Mouse (Mus musculus) forebrain, embryonic 13.5 days (tissue): ENCODE results near the gene Cdca8. TPM values are rescaled to one million over a fixed set of nuclear protein-coding genes. Genes with fewer than 3 reads are reported as not detected.

ENCODE experiments used
- ATAC-seq: fragments of 200-750 bp; cut with Nextera tagmentation; 2 replicates; pipeline ENCODE4 v1.8.0; 2017
- H3K27ac ChIP-seq: fragments of 300-500 bp; sonication (generic); 2 replicates; pipeline ENCODE4 v1.5.1; 2015; ENCODE audit warnings: inconsistent platforms, mild to moderate bottlenecking, moderate library complexity
- H3K27me3 ChIP-seq: fragments of 300-500 bp; sonication (generic); 2 replicates; pipeline ENCODE4 v1.6.1; 2015; ENCODE audit warnings: mild to moderate bottlenecking, inconsistent platforms
- H3K36me3 ChIP-seq: fragments of 300-500 bp; sonication (generic); 2 replicates; pipeline ENCODE4 v1.6.1; 2015; ENCODE audit warnings: mild to moderate bottlenecking, inconsistent platforms; ENCODE audit not compliant: poor library complexity, severe bottlenecking
- H3K4me1 ChIP-seq: fragments of 300-500 bp; sonication (generic); 2 replicates; pipeline ENCODE4 v1.6.1; 2015; ENCODE audit warnings: inconsistent platforms
- H3K4me2 ChIP-seq: fragments of 300-500 bp; sonication (generic); 2 replicates; pipeline ENCODE4 v1.6.1; 2015; ENCODE audit warnings: inconsistent platforms, mild to moderate bottlenecking, moderate library complexity
- H3K4me3 ChIP-seq: fragments of 300-500 bp; sonication (generic); 2 replicates; pipeline ENCODE4 v1.5.1; 2015; ENCODE audit warnings: mild to moderate bottlenecking, inconsistent platforms
- H3K9ac ChIP-seq: fragments of 300-500 bp; sonication (generic); 2 replicates; pipeline ENCODE4 v1.6.1; 2015; ENCODE audit warnings: mild to moderate bottlenecking, inconsistent platforms
- H3K9me3 ChIP-seq: fragments of 300-500 bp; sonication (generic); replicated peaks from 2 replicates; pipeline ENCODE4 v1.6.1; 2016; ENCODE audit warnings: inconsistent platforms
- WGBS: fragments of 180-500 bp; shearing (Covaris S2); methylation state at CpG from one replicate; pipeline ENCODE4 v1.1.7; 2015; 5-methylcytosine and 5-hydroxymethylcytosine counted together
- polyA plus RNA-seq: library from polyadenylated mRNA; unstranded; fragments of >200 nt; fragmentation: Nextera tagmentation; extraction: Ambion mirVana; gene quantifications from 2 replicates; pipeline ENCODE4 v1.2.1, GENCODE M21; 2015

Gene Cdca8
- polyA plus RNA-seq, 1 experiment from 2014 or later: 179 TPM

DNA sequence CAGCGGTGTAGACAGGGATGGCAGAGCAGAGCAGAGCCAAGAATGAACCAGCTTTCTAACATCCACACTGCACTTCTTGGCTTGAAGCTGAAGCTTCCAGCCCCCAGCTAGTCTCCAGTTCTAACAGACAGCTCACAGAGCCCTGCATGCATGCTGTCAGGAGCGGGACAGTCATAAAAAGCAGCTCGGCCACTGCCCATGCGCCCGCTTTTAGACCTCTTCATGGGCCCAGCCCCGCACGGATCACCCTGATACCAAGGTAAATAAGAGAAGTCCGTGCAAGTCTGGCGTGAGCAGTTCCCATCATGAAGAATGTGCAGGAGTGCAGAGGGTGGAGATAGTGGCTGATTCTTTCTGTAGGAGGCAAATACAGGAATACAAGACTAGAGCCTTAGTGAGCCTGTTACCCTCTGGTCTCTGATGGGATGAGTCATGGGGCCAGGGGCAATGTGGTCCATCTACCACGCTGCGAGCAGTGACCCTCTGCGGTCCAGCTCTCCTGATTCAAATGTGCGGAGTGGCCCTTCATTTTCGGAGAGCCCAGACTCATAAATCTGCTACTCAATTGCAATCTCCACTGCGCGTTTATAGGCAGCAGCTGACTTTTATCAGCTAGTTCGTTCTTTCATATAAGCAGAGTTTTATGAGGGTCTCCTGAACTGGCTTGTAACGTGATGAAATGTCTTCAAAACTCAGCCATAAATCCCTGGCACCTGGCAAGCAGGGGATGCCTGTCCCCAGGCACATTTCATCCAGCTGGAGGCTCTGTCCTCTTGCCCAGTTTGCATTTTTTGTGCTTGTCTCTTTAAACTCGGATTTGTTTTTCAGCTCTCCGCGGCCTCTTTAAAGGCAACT lies 11.3 kb upstream of the Cdca8 start:
- Histone ChIP-seq H3K27me3 (no peaks in the 10 kb centered on the region), H3K27ac (no peak overlapping the region; the same call in 1 of the 2 replicates), H3K4me1 (no peaks in the 10 kb centered on the region), H3K4me2 (no peak overlapping the region), H3K4me3 (no peak overlapping the region), H3K36me3 (no peaks in the 10 kb centered on the region), H3K9ac (no peak overlapping the region), H3K9me3 (no peaks in the 10 kb centered on the region)
- ATAC-seq: no peak
- WGBS: 87% methylated on average over 21 of the region's 21 CpGs

DNA sequence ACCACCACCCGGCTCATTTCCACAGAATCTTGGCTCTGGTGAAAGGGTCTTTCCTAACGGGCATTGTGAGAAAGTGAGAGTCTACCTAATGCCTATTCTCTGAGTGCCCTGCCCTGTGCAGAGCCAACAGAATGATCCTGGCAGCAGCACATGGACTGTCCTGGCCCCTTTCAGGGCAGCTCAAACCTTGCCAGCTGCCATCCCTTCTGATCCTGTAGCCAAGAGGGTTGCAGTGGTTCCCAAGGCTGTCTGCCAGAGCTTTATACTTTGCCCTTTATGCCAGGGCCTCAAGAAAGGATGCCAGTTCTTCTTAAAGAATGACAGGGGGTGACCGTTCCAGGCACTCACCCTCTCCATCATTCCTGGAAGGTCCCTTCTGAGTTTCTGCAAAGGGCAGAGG lies 10.4 kb upstream of the Cdca8 start:
- Histone ChIP-seq H3K36me3 (no peaks in the 10 kb centered on the region), H3K4me2 (no peak overlapping the region), H3K4me1 (no peaks in the 10 kb centered on the region), H3K4me3 (no peak overlapping the region), H3K9ac (no peak overlapping the region), H3K9me3 (no peaks in the 10 kb centered on the region), H3K27me3 (no peaks in the 10 kb centered on the region), H3K27ac (no peak overlapping the region)
- WGBS: 75% methylated on average over 3 of the region's 3 CpGs
- ATAC-seq: no peak

DNA sequence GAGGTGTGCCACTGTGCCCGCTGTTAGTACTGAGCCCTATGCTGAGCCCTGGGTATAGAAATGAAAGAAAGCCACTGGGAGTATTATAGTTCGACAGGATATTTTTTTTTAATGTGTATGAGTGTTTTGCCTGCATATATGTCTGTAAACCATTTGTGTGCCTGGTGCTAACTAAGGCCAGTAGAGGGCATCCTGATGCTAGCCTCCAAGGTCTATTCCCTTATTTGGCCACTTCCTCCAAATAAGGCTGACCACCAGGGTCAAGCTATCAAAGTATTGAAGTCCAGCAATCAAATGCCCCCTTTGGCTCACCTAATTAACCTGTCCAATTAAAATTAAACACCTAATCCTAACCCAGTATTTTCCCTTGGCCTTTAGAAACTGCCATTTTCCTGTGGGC lies 5.8 kb upstream of the Cdca8 start:
- Histone ChIP-seq H3K9ac (no peak overlapping the region), H3K4me2 (no peak overlapping the region), H3K27ac (no peak overlapping the region), H3K4me1 (no peaks in the 10 kb centered on the region), H3K4me3 (no peak overlapping the region), H3K36me3 (peaks cover 27% of the 10 kb centered on the region), H3K27me3 (no peaks in the 10 kb centered on the region), H3K9me3 (no peaks in the 10 kb centered on the region)
- no peak for ATAC-seq
- 65% methylated on average over 2 of the region's 2 CpGs for WGBS

DNA sequence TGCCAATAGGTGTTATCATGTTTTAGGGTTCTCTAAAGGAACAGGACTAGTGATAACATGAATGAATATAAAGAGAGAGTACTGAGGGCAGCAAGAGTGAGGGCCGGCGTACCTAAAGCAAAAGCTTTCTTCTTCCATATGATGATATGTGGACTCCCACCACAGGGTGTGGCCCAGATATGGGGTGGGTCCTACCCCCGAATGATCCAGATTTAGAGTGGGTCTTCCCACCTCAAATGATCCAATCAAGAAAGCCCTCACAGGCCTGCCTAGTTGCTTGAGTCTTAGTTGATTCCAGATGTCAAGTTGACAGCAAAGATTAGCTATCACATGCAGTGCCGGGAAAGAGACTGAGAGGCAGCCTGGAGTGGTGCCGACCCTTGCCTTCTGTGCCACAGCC lies 4.7 kb upstream of the Cdca8 start:
- Histone ChIP-seq H3K4me3 (no peak overlapping the region), H3K36me3 (peaks cover 36% of the 10 kb centered on the region), H3K9ac (no peak overlapping the region), H3K27me3 (no peaks in the 10 kb centered on the region), H3K4me1 (no peaks in the 10 kb centered on the region), H3K27ac (no peak overlapping the region), H3K4me2 (no peak overlapping the region), H3K9me3 (no peaks in the 10 kb centered on the region)
- ATAC-seq: no peak
- WGBS: 85% methylated on average over 5 of the region's 5 CpGs

DNA sequence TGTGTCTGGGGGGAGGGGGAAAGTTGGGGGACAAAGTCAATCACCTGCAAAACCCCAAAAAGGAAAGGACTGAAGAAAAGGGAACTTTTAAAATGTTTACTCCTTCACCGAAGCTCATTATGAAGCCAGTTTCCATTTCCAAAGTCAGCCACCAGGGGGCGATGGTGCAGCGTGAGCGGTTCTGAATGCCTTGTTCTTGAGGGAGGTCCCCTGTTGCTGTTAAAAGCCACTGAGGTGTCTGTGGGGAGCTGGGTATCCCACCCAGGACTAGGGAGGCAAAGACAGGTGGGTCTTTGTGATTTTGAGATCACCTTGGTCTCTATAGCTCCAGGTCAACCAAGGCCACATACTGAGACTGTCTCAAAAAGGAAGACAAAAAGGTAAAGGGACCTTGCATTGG lies 3.9 kb upstream of the Cdca8 start:
- peaks cover 41% of the 10 kb centered on the region for H3K36me3 ChIP-seq
- no peak overlapping the region for H3K4me3 ChIP-seq
- H3K27ac ChIP-seq: no peak overlapping the region
- no peak overlapping the region for H3K4me2 ChIP-seq
- WGBS: 12% methylated on average over 4 of the region's 4 CpGs
- H3K27me3 ChIP-seq: no peaks in the 10 kb centered on the region
- ATAC-seq: no peak
- H3K9me3 ChIP-seq: no peaks in the 10 kb centered on the region
- H3K9ac ChIP-seq: no peak overlapping the region
- H3K4me1 ChIP-seq: peaks cover 5% of the 10 kb centered on the region; the same call in 1 of the 2 replicates

DNA sequence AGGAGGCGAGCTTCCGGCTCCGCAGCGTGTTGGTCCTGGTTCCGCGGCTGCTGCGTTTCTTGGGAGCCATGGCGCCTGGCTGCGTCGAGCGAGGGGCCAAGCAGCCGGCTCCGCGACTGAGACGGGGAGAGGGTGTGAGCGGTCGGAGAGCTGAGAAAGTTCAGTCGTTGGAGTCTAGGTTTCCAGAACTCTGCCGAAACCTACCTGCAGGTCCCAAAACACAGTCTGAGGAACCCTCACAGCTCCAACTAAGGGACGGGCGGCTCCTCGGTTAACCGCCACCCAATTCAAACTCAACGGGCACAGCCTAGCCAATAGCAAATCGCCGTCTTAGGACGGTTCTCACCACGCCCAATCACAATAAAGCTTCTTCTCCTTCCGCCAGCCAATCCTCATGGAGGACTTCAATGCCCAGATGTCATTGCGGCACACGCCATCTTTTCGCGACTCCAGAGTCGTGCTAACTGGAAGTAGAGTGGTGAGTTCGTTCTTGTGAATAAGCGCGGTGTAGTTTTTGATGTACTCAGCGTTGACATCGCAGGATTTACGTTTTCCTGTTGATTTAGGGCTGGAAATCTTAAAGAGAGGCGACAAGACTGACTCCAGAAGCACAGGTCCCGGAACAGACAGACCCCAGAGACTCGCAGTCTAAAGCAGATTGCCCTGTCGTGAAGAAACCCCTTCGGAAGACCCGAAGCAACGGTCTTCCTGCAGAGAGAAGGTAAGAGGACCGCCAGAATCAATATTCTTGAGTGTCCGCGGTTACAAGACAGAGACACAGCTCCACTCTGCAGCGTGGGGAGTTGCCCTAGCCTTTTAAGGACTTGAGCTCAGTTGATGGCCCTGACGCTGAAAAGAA lies 2.3 kb downstream of the Cdca8 start, which contains the start of gene 9930104L06Rik:
9930104L06Rik (plus strand) TSS at position 436 of the 859 bp plus-strand sequence.
- WGBS: under 1% methylated on average over 52 of the region's 52 CpGs
- peak within 1 kb of the TSS; percentile 85 for H3K4me2 ChIP-seq
- H3K36me3 ChIP-seq: peaks cover 29% of the 10 kb centered on the region
- H3K9me3 ChIP-seq: no peaks in the 10 kb centered on the region
- H3K4me3 ChIP-seq: peak within 1 kb of the TSS; percentile 80
- no peaks in the 10 kb centered on the region for H3K27me3 ChIP-seq
- peaks cover 27% of the 10 kb centered on the region for H3K4me1 ChIP-seq
- peak; percentile 100 for ATAC-seq
- peak within 1 kb of the TSS; percentile 81 for H3K9ac ChIP-seq
- H3K27ac ChIP-seq: no peak within 1 kb of the TSS

DNA sequence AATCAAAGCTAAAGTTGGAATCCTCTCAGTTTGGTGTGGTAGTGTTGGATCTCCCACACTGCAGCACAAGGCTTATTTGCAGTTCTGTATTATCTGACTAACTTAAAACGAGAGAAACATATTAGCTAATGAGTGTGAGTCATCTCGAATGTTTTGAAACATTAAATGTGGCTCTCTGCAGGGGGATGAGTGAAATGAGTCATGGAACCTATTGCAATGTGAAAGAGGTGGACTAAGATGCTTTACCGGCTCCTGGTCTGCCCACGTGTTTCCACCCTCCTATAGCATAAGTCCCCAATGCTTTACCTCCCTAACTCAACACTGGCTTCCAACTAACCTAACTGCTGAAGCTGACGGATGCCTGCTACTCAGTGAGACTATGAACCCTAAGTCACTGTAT lies 11.0 kb downstream of the Cdca8 start:
- no peaks in the 10 kb centered on the region for H3K27me3 ChIP-seq
- no peak overlapping the region for H3K27ac ChIP-seq
- H3K9me3 ChIP-seq: no peaks in the 10 kb centered on the region
- ATAC-seq: no peak
- H3K4me1 ChIP-seq: no peaks in the 10 kb centered on the region
- peaks cover 80% of the 10 kb centered on the region for H3K36me3 ChIP-seq
- H3K9ac ChIP-seq: no peak overlapping the region
- WGBS: 93% methylated on average over 5 of the region's 5 CpGs
- H3K4me3 ChIP-seq: no peak overlapping the region
- no peak overlapping the region for H3K4me2 ChIP-seq

DNA sequence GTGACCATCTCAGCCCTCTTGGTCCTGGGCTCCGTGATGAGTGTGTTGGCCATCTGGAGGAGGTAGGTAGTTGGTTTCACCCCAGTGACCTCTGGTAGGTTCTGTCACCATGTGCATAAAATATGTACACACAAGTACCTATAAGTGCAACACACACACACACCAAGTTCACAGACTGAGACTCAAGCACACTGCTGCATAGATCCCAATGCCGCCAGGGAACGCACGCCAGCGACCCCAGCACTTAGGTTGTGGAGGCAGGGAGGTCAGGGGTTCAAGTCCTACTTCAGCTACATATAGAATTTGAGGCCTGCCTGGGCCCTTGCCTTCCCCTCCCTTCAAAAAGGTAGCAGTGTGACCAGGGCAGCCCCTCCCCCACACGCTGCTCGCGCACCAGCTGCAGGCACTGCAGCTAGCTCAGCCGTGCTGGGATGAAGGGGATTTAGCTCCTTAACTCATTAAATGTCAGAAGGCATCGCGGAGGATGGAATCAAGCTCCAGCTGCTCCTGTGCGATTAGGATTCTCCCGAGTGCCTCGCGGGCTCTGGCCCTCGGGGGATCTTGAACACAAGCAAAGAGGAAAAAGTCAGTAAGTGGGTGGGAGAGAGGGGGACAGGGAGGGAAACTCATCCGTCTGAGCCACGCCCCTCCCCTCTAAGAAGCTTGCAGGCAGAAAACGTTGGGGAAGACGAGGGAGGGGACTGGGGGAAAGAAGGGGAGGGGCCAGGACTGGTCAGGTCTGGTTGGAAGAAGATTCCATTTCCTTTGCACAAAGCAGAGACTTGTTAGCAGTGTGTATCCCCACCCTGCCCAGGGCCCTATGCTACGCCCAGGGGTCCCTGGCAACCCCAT lies 32.9 kb downstream of the Cdca8 start:
- Histone ChIP-seq H3K4me2 (peak overlapping the region; percentile 54), H3K27ac (peak overlapping the region; percentile 72), H3K27me3 (peaks cover 3% of the 10 kb centered on the region; the same call in 1 of the 2 replicates), H3K4me3 (peak overlapping the region; percentile 26), H3K4me1 (peaks cover 16% of the 10 kb centered on the region), H3K9ac (peak overlapping the region; percentile 47), H3K36me3 (no peaks in the 10 kb centered on the region), H3K9me3 (no peaks in the 10 kb centered on the region)
- ATAC-seq: peak; percentile 77
- 5% methylated on average over 21 of the region's 21 CpGs for WGBS

DNA sequence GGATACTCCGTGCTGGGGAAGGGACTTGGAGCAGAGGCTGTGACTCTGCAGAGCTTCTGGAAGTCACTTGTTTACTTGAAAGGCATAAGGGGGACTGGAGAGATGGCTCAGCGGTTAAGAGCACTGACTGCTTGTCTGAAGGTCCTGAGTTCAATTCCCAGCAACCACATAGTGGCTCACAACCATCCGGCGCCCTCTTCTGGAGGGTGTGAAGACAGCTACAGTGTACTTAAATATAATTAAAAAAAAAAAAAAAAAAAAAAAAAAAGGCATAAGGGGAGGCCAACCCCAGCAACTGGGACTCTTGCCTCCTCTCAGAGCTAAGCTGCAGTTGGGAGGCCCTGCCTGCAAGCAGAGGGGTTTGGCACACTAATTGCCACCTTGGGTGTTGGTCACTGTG lies 33.7 kb downstream of the Cdca8 start:
- Histone ChIP-seq H3K9me3 (no peaks in the 10 kb centered on the region), H3K27me3 (peaks cover 3% of the 10 kb centered on the region; the same call in 1 of the 2 replicates), H3K4me3 (no peak overlapping the region), H3K27ac (no peak overlapping the region), H3K4me1 (peaks cover 16% of the 10 kb centered on the region), H3K9ac (no peak overlapping the region), H3K36me3 (no peaks in the 10 kb centered on the region), H3K4me2 (no peak overlapping the region)
- ATAC-seq: no peak
- WGBS: 73% methylated on average over 4 of the region's 4 CpGs

DNA sequence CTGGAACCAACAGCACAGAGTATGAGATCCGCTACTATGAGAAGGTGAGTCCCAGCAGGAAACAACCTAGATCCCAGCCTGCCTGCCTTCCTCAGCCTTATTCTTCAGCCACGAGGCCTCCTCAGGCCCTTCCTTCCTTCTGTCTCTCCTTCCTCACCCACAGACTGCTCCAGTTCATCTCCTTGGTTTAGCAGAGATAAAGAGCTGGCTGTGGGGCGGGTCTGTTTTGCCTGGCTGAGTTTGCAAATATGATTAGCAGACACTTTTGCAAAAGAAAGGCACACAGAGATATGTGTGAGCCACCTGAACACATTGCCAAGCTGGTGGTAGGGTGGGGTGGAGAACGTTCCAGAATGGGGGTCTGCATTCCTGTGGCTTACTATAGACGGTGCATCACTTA lies 39.2 kb downstream of the Cdca8 start:
- no peak overlapping the region for H3K4me2 ChIP-seq
- H3K36me3 ChIP-seq: no peaks in the 10 kb centered on the region
- peaks cover 22% of the 10 kb centered on the region for H3K27me3 ChIP-seq
- peaks cover 25% of the 10 kb centered on the region for H3K4me1 ChIP-seq
- H3K4me3 ChIP-seq: no peak overlapping the region
- no peaks in the 10 kb centered on the region for H3K9me3 ChIP-seq
- 63% methylated on average over 5 of the region's 5 CpGs for WGBS
- no peak overlapping the region for H3K9ac ChIP-seq
- no peak for ATAC-seq
- no peak overlapping the region for H3K27ac ChIP-seq

DNA sequence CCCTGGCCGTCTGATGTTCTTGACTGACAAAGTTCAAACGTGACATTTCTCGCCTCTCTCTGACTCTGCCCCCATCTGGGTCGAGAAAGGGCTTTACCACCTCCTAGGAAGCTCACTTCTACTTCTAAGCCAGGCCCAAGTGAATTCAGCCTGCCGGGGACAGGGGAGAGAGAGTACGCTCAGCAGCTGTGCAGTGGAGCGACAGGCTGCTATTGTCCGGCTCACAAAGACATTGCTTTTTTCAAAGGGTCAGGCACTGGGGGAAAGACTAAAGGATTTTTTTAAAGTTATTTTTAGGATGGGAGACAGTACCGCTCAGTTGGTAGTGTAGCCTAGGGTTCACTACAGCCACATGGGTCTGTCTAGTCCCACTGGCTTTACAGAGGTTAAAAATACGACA lies 40.7 kb downstream of the Cdca8 start:
- Histone ChIP-seq H3K4me3 (no peak overlapping the region), H3K9me3 (no peaks in the 10 kb centered on the region), H3K9ac (no peak overlapping the region), H3K4me2 (no peak overlapping the region), H3K36me3 (no peaks in the 10 kb centered on the region), H3K27ac (no peak overlapping the region), H3K27me3 (peaks cover 37% of the 10 kb centered on the region), H3K4me1 (peaks cover 31% of the 10 kb centered on the region)
- 6% methylated on average over 10 of the region's 10 CpGs for WGBS
- ATAC-seq: no peak
